Mouse (Mus musculus) lung, postnatal 25 days (tissue): ENCODE results near the gene Fam92b.
A peak's percentile ranks its signal among the peaks of the same experiment; 100 is the strongest.

Experiments
- DNase-seq: peaks from one replicate; pipeline ENCODE4 v3.0.0; 2022; ENCODE audit warnings: low spot score

Gene Fam92b

DNA sequence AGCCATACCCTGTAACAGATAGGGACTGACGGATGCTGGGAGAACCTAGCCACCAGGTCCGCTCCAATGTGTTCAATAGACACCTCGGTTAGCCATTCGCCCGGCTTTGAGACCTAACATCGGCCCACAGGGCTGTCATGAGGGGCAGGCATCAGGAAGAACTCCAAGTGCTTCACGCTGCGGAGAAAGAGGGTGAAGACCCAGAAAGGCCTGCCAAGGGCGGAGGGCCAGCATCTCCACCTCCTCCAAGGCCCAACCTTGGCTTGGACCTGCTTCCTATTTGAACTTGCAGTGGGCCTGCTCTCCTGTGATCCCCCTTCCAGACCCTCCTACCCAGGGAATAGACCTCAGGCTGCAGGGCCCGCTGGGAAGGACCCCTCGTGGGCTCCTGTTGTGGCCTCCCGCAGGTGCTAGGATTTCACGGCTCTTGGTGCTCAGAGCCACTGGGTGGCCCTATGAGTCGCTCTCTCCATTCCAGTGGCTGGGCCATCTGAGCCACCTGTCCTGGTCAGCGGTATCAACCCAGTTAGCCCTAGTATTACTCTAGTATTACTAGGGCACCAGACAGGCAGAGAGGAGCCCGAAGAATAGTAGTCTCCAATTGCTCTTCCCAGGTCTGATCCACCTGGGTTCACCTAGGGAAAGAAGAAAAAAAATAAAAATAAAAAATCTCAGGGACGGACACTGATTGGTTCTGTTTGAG is 13.0 kb upstream of the Fam92b start:
- DNase-seq: no peak

DNA sequence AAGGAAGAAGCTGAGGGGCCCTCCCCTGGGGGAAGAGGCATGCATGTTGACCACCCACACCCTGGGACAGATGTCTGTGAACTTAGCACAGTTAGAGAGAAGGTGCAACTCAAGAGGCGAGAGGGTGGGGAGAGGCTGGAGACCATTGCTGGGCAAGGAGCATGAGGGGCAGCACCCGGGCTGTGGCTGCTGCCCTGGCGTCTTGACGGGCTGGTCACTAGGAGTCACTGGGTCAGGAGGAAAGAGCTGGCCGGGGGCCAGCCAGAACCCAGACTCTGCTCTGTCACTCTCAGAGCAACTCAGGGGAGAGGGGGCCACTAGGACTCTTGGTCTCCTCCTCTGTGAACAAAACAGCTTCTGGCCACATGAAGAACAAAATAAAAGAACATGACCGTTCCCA is 12.2 kb upstream of the Fam92b start:
- no peak for DNase-seq

DNA sequence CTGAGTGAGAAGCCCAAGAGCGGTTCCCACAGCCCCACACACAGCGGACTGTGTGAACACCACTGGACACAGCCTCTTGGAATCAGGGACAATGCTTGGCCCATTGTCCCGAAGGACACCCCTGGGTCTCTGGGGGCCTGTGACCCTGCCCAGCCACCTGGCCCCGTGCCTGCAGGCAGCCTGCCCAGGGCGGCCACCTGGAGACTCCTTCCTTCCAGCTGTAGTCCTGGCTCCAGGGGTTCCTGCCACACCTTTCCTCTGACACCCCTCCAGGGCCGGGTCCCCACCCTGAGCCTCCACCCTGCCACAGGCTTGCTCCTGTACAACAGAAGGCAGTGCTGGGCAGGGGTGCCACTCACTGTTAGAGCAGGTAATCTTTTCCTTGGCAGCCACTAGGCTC is 11.2 kb upstream of the Fam92b start:
- no peak for DNase-seq

DNA sequence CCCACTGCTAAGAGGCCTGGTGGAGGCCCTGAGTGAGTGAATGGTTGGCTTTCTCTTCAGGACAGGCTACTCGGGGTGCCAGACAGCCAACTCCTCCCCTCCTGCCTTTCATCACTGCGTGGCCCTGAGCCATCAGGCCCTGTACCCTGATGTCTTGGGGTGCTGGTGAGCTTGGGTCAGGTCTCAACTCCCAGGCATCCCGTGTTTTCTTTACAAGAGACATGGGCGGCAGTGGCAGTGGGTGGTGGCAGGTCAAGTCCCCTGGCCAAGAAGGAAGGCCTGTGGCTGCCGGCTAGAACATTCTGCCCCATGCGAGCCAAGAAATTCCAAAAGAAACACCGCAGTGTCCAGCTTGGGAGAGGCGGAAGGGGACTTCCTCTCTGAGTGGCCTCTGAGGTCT is 9.2 kb upstream of the Fam92b start:
- DNase-seq: peak; percentile 72

DNA sequence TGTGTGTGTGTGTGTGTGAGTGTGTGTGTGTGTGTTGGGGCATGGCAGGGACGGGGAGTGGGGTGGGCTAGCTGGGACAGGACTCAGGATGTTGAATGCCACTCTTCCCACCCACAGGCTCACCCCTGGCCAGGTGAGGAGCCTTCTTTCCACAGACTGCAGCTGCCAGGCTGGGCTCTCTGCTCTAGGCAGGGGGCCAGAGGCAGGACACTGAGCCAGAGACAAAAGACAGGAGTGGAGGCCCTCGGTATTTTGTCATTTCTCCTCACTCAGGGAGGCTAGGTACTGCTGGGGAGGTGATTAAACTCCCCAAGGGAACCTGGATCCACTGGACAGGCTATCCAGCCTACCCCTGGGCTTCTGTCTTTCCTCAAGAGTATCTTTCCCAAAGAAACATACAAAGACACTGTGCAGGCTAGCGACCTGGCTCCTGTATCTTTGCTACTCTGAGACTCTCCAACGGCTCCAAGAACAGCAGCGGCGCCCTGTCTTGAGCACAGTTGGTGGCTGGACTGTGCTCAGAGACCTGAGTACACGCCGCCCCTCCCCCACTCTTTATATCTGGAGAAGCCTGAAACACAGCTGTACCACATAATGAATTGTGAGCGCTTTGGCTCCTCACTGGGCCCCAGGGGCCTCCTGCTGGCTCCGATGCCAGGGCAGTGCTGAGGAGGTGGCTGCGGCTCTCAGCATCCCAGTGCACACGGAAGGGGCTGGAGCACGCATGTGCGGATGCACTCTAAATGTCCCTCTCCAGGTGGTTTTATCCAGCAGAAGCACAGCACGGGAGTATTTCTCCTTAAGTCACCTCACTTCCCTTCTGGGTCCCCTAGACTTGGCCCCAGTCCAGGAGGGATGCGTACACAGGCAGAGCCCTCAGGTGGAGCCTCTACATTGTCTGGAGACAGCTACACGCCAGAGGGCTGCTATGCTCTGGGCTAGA is 7.9 kb upstream of the Fam92b start:
- DNase-seq: no peak

DNA sequence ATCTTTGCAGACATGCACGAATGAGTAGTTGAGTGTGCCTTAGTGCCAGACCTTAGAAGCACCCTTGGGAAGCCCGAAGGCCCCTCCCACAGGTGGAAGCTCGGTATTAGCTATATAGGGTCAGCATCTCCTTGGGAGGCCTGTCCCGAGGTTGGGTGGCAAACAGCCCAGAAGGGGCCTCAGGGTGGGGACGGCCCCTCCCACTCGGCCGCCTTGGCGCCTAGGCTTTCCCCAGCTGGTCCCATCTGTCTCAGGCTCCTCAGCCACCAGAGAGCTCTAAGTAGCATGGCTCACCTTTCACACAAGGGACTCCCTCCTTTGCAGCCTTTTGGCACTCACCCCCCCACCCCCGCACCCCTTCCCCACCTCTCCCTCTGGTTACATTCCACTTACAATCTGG is 7.1 kb upstream of the Fam92b start:
- no peak for DNase-seq

DNA sequence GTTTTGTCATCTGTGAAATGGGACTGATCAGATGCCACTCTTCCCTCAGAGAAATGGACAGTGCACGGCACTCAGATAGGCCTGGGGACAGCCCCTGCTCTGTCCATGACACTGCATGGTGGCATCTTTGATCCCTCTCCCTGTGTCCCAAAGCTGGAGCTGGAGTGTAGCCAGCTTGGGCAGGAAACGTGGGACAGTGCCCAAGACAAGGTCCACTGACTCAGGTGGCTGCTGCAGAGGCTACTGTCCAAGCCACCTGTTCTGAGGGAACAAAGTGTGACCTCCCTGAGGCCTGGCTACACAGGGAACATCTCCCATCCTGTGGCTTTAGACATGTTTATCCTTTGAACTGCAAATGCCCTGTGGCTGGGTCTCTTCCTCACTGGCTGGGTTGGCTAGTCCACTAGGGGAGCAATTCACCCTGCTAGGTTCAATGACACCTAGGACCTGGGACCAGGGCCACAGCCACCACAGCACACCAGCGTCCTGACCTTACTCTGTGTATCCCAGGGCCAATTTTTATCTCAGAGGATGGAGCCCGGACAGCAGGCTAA is 4.7 kb upstream of the Fam92b start:
- DNase-seq: no peak

DNA sequence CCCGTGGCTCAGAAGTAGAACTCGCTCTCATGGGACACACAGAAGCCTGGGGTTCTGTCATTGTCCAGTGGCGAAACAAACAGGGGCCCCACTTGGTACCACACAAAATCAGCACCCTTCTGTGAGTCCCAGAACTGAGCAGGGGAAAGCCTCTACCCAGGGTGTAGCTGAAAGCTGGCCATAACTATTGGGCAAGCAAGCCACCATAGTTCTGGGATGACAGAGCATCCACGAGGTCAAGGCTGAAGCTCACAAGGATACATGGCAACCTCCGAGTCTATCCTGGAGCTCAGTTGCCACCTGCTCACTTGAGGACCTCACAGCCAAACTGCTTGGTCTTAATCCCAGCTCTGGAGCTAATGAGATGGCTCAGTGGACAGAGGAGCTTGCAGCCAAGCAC is 4.0 kb upstream of the Fam92b start:
- no peak for DNase-seq

DNA sequence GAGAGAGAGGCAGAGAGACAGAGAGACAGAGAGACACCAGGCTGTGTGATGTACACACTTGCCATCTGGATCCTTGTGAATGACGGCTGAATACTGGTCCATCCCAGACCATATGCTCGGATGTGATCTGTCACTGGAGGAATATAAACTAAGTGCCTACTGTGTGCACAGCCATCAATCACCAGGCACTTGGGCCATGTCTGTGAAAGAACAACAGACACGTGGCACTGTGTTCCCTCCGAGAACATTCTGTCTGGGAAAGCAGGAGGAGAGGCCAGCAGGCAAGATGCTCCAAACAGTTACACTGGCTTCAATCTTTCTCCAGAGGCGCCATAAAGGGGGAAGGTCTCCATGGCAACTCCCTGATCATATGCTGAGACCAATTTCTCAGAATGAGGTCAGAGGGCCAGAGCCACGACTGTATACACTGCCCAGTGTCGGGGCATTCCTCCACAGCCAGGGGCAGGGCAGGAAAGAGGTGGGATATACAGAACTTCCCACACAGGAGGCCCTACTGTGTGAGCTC is 3.2 kb upstream of the Fam92b start:
- no peak for DNase-seq

DNA sequence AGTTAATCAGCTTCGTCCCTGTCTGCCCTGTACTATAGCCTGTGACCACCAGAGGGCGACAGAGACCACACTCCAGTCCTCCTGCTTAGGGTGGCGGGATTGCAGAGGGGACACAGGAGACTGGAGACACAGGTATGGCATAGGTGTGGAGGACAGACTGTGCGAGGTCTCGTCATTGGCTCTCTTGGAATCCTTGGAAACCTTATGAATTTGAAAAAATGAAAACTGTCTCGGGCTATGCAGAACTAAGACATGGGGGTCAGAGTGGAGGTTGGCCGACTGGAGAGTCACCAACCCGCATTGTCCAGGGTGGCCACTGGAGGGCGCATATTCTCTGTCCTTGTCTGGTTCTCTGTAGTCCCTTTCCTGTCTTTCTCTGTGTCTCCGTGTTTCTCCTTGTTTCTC is 1.8 kb upstream of the Fam92b start:
- DNase-seq: peak; percentile 89

DNA sequence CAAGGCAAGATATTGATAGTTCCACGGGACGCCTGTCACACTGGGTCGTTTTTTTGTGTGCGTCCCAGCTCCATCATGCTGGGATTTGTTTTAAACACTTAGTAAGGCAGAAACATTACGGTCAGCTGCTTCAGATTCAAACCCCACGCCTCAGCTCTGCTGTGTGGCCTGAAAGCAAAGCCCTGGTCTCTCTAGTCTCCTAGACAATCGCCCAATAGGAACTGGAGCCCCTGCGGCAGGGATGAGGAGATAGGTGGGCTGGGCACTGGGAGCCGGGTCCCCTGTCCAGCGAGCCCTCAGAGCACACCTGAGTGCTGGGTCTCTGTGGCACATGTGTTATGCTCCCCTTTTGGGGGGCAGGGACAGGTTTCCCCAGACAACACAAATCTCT is 853 bp upstream of the Fam92b start:
- no peak for DNase-seq

DNA sequence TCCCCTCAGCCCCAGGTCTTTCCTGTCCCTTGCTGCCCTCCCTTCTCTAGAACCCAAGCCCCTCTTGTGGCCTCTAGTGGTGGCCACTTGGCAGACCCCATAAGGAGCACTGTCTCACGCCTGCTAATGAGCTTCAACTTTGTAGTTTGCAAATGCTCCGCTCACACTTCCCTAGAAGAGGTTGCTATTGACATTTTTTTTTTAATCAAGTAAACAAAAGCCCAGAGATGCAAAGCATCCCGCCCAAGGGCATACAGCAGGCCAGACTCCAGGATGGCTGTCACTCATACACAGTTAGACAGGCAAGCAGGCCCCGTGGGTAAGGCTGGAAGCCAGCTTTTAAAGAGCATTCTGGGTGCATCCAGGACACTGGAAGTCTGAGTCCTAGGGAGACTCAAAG is 661 bp downstream of the Fam92b start:
- no peak for DNase-seq

DNA sequence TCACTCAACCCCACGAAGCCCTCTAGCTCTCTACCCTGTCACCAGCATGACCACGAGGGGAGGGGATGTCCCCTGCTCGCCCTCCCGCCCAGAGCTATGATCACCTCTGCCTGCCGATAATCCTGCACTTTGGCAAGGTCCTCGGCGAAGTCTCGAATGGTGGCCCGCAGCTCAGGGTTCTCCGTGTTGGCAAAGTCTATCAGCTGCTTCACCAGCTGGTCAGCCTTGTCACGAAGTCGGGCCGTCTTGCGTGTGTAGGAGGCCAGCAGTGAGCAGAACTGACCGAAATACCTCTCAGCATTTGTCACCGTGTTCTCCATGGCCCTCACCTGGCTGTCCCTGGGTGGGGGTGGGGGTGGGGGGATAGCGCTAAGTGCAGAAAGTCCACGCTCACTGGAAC is 2.7 kb downstream of the Fam92b start:
- DNase-seq: no peak

DNA sequence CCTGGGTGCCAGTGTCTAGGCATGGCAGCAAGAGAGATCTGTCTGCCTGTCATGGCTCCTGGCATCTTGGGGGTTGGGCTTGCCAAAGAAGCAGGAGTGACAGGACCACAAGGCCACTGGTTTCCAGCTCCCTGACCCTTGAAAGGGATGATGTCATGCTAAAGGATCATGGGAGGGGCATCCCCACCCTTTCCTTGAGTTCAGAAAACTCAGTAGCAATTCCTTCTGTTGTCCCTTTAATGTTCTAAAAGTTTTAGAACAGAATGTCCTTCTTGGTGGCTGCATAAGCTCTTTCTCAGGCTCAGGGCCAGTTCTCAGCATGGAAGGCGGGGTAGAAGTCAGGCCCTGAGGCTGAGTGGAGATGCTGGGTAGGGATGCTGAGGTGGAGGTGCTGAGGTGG is 4.1 kb downstream of the Fam92b start:
- peak; percentile 28 for DNase-seq

DNA sequence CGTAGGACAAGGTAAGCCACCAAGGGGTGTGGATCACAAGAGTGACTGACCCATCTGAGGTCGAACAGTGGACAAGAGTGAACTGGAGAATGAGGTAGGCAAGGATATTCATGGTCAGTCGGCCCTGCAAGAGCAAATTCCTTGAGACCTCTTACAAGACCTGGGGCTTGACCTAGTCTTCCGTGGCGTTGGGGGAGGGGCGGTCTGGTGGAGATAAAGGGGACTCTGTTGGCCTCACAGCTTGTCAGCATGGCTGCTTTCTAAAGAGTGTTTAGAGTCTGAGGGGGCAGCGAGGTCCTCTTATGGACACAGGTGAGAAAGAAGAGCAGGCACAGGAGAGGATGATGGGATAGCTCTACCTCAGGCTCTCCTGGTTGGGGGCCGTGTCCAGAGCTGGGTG is 8.1 kb downstream of the Fam92b start:
- DNase-seq: no peak

DNA sequence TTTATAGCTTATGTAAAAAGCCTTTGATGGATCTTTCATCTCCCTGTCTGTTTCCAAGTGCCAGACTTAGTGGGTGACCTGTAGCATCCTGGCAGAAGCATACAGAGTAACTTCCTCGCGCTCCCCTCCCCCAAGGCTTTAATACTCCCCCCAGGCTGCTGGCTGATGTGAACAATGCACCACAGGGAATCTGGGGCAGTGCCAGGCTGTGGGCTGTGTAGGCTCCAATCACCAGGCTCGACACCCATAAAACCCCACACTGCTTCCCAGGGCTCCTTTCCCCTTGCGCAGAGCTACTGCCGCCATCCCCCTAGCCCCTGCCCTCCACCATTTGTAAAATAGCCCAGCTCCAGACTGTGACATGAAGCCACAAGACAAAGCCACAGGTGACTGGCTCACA is 9.4 kb downstream of the Fam92b start:
- no peak for DNase-seq

DNA sequence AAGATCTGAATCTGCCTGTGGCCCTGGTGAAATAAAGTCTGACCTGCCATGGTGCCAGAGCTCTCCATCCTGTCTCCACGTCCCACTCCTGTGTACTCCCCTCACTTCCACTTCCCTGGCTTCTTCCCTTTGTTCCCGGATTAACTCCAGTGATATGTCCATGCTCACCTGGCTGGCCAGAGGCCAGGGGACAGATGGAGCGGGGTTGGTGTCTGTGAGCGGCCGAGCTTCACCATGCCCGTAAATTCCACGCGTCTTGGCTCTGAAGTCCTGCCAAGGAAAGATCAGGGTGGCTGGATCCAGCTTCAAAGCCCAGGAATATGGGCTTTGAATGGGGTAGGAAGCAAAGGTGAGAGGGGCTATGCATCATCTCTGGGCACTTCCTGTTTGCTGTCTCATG is 10.1 kb downstream of the Fam92b start:
- no peak for DNase-seq

DNA sequence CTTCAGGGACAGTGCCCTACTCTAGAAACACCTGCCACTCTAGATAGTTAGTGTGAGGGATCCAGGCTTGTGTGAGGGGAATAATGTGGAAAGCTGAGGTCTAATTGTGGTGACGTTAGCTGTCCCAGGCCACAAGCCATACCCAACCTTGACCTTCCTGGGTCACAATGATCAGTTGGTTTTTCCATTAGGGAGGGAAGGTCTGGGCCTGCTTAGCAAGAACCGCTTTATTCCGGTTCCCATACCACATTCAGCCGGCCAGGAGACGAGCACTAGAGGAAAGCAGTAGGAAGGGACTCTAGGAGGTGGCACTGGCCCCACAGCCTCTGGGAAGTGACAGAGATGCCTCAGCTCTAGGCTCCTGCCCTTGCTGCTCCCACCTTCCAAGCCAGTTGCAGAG is 13.2 kb downstream of the Fam92b start:
- no peak for DNase-seq

DNA sequence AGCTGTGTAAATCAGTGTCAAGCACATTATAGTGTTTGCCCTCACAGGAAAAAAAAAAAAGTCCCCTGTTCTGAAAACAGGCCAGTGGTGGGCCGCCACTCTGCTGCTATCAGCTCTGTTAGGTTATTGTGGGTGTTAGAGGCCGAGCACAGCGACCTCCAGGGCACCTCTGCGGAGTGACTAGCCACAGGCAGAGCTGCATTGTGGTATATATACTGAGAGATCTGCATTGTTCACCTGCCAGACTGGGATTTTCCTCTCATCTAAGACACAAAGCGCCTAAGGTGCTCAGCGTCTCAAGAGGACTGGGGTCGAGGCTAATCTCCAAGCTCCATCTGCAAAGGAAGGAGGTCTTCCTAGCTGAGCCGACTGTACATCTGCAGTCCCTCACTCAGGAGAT is 13.9 kb downstream of the Fam92b start:
- DNase-seq: no peak

DNA sequence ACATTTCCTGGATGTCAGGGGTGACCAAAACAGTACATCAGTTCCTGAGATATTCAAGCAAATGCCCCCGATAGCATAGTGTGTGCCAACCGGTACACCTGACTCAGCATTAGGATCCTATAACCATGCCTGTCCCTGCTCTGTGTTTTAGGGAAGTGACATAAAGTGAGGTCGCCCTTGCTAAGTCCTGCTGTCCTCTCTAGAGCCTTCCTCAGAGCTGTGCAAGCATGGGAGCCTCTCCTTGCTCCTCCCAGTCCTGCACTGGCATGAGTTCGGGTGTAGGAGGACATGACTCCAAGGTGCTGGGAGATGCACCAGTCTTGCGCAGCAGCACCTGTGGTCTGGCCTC is 14.9 kb downstream of the Fam92b start:
- DNase-seq: no peak

DNA sequence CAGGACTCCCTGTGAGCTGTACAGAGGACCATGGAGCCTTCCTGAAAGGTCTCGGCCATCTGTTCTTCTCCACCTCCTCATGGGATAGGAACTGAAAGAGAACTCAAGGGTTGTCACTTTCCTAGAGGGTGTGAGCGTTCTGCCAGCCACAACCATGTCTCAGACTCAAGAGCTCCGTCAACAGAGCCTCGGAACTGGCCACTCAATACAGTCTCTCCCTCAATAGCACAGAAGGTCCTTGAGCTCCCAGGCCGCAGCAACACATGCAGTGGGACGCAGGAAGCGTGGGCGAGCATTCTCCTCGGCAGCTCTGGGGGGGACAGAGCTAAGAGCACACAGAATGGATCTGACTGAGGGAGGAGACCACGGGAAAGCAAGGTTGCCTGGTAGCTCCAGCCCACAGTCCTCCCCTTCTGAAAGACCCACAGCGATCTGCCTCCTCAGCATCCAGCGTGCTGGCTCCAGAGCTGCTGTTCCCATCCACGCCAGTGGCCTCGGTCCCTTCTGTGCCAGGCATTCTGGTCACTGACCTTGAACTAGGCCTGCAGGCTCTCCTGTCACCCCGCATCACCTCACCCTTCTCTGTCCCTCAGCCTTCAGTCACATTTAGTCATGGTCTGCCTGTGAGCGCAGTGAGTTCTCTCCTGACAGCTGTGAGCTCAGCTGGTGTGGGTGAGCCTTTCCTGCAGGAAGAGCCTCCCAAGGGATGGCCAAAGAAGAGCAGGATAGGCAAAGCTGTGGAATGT is 15.4 kb downstream of the Fam92b start:
- no peak for DNase-seq

DNA sequence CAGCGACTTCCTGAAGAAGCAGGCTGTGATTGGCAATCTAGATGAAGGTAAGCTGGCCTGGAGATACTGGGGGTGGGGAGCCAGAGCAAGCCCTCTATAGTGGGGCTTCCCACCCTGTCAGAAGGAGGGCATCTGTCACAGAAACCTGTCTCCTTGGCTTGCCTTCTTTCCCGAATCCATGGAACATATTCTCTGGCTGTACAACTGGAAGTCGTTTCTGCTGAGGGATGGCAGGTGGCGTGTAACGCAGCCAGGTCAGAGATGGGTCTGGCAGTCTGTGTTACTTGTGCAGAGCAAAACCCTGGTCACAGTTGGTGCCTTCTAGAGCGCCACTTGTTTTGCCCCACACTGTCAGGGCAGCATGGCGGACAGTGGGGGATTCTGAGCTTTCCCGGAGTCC is 16.9 kb downstream of the Fam92b start:
- no peak for DNase-seq
